Mouse (Mus musculus) fat pad, adult 2 months (tissue): ENCODE results near the gene Mccc2.
A peak's percentile ranks its signal among the peaks of the same experiment; 100 is the strongest.
"Not testable (repeated sequence)": the region's sequence is repeated elsewhere in the genome, so short reads cannot be mapped to it uniquely, and the experiment has no call there.

Experiments used
- DNase-seq: peaks from one replicate; pipeline ENCODE4 v3.0.0-alpha.2; 2011; ENCODE audit warnings: low read depth, low spot score; ENCODE audit errors: extremely low read depth

Gene Mccc2

DNA sequence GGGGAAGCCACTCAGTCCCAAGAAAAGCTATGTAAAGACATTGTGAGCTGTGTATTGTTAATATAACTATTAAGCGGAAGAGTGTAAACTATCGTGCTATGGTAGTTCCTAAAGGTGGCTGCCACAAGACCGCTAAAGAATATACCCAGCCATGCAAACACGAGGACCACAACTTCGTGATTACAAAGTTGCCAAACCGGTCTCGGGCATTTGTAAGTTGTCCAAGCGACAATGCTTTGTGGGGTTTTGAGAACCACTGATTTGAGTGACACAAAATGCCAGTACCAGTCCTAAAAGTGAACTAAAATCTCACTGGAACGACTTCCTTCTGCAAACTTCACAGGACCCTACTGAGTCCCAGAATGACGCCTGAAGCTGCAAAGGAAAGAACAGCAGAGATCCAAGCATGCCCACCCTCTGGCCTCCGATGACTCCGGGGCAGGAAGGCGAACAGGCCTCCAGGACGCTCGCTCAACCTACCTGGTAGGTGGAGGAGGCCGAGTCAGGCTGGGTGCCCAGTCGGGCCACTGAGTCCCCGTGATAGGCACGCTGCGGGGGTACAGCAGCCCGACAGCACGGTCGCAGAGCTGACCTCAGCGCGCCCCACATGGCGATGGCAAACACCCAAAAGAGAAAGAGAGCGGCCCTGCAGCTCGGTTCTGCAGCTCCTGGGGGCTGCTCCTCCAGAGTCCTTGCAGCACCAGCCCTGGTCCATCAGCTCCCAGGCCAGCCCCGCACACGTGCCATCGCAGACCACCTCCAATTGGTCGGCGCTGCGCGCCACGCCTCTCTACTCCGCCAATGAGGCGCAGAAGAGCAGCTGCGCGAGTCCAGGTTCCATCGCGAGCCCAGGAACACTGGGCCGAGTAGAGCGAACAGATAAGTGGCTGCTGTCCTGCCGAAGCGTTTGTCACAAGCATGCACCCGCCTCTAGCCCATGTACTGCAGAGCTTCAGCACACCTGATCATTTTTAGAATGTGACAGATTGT lies at the start of gene Mccc2:
Mccc2 (minus strand) TSS at position 734 of the 990 bp plus-strand sequence.
- DNase-seq, result peak; percentile 46

DNA sequence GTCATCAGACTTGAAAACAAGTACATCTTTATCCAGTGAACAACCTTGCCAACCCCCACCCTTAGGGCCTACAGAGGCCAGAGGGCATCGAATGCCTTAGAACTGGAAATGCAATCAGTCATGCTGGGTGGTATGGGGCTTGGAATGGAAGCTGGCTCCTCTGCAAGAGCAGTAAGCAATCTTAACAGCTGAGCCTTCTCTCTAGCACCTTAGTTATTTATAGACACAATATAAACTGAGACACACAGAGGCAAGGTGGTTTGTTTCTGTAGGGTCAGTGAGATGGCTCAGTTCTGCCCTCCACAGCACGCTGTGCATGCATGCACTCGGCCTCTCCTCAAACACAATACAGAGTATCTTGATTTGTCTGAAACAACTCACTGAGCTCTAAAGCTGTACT lies 48.5 kb upstream of the Mccc2 start:
- DNase-seq, result no peak

DNA sequence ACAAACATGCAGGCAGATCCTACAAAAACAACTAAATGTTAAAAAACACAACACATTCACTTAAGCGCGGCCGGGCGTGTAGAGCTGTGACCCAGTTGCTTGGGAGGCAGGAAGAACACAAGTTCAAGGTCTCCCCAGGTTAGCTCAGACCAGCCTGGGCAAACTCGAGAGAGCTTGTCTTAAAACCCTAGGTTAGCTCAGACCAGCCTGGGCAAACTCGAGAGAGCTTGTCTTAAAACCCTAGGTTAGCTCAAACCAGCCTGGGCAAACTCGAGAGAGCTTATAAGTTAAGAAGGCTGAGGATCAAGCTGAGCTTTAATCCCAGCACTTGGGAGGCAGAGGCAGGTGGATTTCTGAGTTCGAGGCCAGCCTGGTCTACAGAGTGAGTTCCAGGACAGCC lies 42.3 kb upstream of the Mccc2 start:
- not testable (repeated sequence) for DNase-seq

GRCm38 (mm10) chr13:100026013-100026412 lies 10.6 kb upstream of the Mccc2 start:
- DNase-seq, result no peak

DNA sequence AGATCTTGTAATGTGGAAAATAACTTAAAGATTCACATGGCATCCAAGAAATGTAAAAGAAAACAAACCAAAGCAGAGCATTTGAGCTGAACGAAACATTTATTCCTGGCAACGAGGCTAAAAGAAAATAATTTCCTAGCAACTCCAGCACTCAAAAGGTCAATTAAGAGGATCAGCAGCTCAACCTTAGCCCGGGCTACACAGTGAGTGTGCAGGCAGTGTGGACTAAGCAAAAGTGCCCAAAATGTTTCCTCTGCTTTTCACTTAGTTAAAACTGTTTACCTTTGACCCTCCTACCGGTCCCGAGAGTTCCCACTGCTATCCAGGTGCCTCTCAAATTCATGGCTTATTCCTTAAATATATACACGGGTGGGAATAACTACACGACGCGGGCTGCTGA lies 1.5 kb upstream of the Mccc2 start:
- no peak for DNase-seq

- no peak for DNase-seq
Measured at GRCm38 (mm10) chr13:100015937-100016336, 498 bp upstream of the Mccc2 start.

DNA sequence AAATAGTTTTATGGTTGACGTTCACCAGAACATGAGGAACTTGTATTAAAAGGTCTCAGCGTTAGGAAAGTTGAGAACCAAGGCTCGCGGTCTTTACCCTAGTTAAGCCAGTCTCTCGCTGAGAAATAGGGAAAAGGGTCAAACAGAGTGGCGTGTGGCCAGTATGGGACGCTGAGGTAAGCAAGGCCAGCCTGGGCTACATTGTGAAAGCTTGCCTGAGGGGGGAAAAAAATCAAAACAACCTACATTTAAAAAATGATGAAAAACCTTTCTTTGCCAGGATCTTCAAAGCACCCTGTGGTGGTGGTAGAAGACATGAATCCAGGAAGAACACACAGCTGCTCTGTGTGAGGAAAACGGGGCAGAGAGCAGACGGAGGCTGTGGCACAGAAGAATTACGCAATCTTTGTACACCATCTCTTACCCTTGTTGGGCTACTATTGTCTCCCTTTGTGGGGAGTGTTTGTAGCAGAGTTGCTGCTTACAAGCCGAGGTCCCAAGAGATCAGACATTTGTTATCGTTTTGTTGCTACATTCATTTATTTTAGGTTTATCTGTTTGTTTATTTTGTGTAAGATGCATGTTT lies 9.4 kb downstream of the Mccc2 start:
- DNase-seq, result no peak

- peak; percentile 47 for DNase-seq
Measured at GRCm38 (mm10) chr13:100001790-100002196, 13.6 kb downstream of the Mccc2 start.

DNA sequence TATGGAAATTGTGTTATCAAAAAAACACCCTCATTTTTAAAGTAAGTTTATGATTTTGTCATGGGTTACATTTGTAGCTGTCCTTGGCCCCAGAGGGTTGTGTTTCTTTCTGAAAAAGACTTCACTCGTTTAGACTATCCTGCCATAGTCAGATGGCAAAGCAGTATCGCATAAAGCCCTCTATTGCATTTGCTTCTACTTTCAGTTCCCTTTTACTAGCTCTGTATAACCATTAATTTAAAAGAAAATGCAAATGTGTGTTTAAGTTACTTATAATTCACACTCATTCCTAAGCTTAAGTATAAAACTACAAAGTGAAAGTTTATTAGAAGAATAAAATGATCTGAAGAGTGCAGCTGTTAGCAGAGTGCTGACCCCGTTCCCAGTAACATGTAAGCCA lies 16.4 kb downstream of the Mccc2 start:
- DNase-seq, result no peak

DNA sequence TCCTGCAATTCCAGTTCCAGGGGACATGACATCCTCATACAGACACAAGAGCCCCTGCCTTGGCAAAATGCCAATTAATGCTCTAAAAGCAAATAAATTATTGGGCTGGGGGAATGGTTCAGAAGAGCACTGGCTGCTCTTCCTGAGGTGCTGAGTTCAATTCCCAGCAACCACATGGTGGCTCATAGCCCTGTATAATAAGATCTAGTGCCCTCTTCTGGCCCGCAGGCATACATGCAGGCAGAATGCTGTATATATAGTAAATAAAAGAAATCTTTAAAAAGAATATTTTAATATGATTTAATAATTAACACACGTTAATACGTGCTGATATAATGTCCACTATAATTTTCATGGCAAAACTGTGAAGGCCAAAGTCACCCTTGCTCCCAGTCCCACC lies 17.3 kb downstream of the Mccc2 start:
- no peak for DNase-seq

GRCm38 (mm10) chr13:99989592-99989991 lies 25.8 kb downstream of the Mccc2 start:
- no peak for DNase-seq

DNA sequence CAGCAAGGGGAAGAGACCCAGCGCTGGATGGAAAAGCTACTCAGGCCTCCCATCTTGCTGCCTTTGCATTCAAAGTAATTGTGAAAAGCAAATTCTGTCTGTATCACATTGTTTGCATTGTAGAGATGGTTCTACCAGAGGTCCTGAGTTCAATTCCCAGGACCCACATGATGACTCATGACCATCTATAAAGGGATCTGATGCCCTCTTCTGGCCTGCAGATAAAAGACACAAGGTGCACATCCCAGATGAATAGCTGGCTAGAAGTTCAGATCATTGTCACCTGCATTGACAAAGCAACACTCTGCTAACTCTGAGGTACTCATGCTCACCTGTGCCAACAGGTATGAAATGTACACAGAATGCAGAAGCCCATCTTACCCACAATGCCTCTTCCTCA lies 32.1 kb downstream of the Mccc2 start:
- DNase-seq, result no peak

DNA sequence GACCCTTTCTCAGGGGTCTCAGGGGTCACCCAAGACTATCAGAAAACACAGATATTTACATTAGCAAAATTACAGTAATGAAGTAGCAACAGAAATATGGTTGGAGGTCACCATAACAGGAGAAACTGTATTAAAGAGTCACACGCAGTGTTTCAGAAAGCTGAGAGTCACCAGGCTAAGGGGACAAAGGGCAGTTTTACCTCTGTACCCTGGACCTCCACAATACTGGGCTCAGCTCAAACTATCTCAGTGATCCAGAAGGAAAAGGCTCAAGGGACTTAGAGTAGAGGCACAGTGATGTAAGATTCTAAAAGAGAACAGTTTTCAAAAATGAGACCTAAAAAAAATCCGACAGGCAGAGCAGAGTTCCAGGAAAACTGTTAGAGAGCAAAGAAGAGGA lies 36.0 kb downstream of the Mccc2 start:
- DNase-seq, result no peak

GRCm38 (mm10) chr13:99970089-99970488 lies 45.4 kb downstream of the Mccc2 start:
- no peak for DNase-seq

GRCm38 (mm10) chr13:99967013-99967678 lies 48.3 kb downstream of the Mccc2 start:
- DNase-seq, result peak; percentile 45

- no peak for DNase-seq
Measured at GRCm38 (mm10) chr13:99963814-99964213, 51.6 kb downstream of the Mccc2 start.

DNA sequence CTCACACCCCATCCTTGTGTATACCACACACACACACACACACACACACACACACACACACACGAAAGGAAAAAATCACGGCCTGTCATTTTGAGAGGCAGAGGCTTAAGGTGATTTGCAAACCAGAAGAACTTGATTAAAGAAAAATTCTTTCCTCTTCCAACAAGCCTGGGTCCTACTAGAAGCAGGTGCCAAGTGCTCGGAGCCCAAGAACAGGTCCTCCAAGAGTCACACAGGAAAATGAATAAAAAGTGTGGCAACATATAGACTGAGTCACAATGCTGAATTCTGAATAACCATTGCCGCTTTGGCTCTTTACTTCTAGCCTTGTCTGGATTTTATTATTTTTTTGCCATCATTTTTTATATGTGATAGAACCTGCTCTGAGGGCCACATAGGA lies 53.8 kb downstream of the Mccc2 start:
- peak; percentile 61 for DNase-seq

DNA sequence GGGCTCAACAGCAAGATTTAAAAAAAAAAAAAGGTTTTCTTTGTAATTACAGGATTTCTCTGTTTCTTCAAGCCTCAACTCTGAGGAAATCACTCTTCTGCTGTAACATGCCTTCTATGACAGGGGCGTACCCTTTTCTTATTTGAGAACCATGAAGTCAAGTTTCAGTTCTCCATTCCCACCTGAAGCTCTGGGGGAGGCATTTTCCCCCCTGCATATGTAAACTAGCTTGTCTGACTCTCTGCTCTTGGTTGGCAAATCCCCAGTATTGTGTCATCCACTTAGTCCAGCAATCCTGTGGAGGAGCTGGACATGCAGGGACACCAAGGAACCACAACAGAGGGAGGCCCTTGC lies 59.9 kb downstream of the Mccc2 start:
- peak; percentile 33 for DNase-seq

DNA sequence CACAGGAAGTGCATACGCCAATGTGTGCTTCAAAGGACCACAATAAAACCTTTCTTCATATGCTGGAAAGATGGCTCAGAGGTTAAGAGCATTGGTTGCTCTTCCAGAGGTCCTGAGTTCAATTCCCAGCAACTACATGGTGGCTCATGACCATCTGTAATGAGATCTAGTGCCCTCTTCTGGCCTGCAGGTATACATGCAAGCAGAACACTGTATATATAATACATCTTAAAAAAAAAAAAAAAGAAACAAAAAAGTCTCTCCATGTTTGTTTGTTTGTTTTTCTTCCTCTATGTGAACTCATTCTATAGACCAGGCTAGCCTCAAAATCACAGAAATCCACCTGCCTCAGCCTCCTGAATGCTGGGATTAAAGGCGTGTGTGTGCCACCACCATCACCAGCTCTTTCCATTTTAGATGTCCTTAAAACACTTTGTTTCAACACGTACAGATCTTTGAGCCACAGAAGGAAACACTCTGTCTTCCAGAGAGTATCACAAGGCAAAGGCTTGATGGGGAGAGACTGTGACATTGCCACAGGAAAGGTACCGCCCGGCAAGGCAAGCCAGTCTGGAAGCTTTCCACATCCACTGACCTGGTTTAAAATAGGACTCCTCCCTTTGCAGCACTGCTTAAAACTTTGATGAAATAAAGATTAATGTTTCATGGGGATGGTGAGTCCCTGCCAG lies 60.4 kb downstream of the Mccc2 start:
- peak; percentile 46 for DNase-seq

DNA sequence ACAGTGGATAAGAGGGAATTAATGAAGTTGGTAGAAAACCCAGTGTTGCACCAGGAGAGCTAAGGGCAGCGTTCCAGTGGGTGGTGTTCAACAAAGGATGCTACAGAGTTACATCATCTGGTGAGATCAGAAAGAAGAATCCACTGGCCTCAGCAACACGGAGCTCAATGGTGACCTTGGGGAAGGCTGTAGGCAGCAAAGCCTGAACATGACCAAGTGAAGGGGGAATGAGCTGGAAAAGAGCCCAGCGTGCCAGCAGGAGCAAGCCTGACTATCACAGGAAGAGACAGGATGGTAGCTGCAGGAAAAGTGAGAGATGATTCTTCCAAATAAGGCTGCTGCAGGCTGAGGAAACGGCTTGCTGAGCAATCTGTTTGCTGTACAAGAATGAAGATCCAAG lies 68.0 kb downstream of the Mccc2 start:
- no peak for DNase-seq

GRCm38 (mm10) chr13:99943525-99943924 lies 71.9 kb downstream of the Mccc2 start:
- no peak for DNase-seq
